Mouse (Mus musculus): Measurements from ENCODE around the gene Hectd4. TPM values are rescaled to one million over a fixed set of nuclear protein-coding genes. Genes with fewer than 3 reads are reported as not detected.
A peak's percentile ranks its signal among the peaks of the same experiment; 100 is the strongest.

Hectd4 gene
- polyA plus RNA-seq, 1 experiment from 2014 or later = 2.7 TPM

DNA sequence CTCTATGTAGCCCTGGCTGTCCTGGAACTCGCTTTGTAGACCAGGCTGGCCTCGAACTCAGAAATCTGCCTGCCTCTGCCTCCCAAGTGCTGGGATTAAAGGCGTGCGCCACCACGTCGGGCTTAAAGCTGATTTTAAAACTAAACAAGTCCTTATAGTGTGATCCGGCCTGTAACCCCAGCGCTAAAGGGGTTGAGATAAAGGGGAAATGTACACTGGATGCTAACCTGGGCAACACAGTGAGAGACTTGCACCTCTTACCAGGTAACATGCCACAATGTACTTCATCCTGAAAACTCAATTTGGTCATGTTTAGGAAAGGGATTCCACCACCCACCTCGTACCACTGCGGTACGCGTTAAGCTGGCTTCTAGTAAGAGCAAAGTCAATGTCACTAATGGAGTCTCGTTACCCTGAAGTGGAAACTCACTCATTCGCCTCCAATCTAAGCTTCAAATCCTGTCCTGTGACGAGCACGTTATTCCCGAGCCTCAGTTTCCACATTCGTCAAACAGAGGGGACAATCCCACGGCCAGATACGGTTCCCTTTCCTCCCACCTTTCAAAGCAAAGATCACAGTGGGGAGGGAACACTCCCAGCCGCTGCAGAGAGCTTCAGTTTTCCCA, 29.7 kb upstream of the Hectd4 start:
- ATAC-seq (ENCODE audit: low read depth) = no peak
- WGBS = 27% methylated on average over 21 of the region's 21 CpGs
- Histone ChIP-seq H3K4me2 (ENCODE audit: low read depth, low read length) (peak overlapping the region; percentile 86), H3K36me3 (ENCODE audit: control insufficient read depth, insufficient read depth, low read length) (no peaks in the 10 kb centered on the region), H3K4me1 (replicated peaks; ENCODE audit: control insufficient read depth, insufficient read depth, low read length) (peaks cover 16% of the 10 kb centered on the region), H3K9ac (ENCODE audit: low read length) (peak overlapping the region; percentile 96), H3K27me3 (ENCODE audit: control insufficient read depth, insufficient read depth, low read depth, low read length) (no peaks in the 10 kb centered on the region), H3K4me3 (ENCODE audit: low read length) (peak overlapping the region; percentile 85), H3K9me3 (ENCODE audit: control insufficient read depth, low read length) (no peaks in the 10 kb centered on the region), H3K27ac (ENCODE audit: low read length) (peak overlapping the region; percentile 61)

DNA sequence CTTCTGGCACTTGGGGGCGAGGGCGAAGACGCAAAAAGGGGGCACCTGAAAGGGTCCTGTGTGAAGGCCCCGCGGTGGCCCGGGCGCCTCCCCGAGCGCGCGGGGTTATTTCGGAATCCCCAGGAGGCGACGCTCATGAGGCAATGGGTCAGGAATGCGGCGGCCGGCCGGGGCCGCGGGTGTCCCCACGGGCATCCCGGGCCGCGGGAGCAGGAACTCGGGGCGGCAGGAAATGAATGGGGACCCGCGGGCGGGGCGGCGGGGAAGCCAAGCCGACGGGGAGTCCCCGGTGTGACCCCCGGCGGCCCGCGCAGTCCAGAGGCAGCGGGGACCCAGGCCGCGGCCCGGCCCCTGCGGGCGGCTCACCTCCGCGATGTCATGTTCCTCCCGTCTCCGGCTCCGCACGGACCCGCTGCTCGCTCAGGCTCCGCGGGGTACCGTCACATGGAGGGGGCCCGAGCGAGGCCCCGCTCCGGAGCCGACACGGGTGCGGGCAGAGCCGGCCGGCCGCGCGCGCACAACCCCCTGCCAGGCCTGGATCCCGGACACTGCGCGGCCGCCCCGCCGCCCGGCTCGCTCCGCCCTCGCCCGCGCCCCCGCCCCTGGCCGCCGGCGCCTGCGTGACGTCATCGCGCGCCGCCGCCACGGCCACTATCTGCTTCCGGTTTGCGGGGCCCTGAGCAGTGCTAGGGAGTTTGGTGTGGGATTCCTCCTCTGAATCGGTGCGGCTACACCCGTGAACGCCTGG, 29.0 kb upstream of the Hectd4 start, which contains the start of gene Ptpn11:
TSS of gene Ptpn11 (minus strand) at position 562 of the 748 bp plus-strand sequence.
- Histone ChIP-seq H3K9me3 (ENCODE audit: control insufficient read depth, low read length) (no peaks in the 10 kb centered on the region), H3K4me1 (replicated peaks; ENCODE audit: control insufficient read depth, insufficient read depth, low read length) (peaks cover 12% of the 10 kb centered on the region), H3K9ac (ENCODE audit: low read length) (peak within 1 kb of the TSS; percentile 96), H3K4me2 (ENCODE audit: low read depth, low read length) (peak within 1 kb of the TSS; percentile 86), H3K36me3 (ENCODE audit: control insufficient read depth, insufficient read depth, low read length) (no peaks in the 10 kb centered on the region), H3K27ac (ENCODE audit: low read length) (peak within 1 kb of the TSS; percentile 82), H3K4me3 (ENCODE audit: low read length) (peak within 1 kb of the TSS; percentile 85), H3K27me3 (ENCODE audit: control insufficient read depth, insufficient read depth, low read depth, low read length) (no peaks in the 10 kb centered on the region)
- ATAC-seq (ENCODE audit: low read depth) = peak; percentile 97
- WGBS = under 1% methylated on average over 88 of the region's 98 CpGs

DNA sequence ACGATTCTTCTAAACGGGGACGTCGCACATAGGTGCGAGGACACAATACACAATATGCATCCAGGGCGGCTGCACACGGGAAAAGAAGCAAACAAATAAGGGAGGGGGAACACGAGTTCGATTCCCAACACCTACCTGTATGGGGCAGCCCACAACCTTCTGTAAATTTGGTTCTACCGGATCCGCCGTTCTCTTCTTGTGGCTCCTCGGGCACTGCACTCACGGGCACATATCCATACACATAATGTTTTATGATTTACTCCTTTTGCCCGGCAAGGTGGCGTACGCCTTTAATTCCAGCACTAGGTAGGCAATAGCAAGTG, 28.5 kb upstream of the Hectd4 start:
- H3K4me3 ChIP-seq (ENCODE audit: low read length) = peak overlapping the region; percentile 85
- peak; percentile 40; the same call in 1 of the 2 replicates for ATAC-seq (ENCODE audit: low read depth)
- peaks cover 12% of the 10 kb centered on the region for H3K4me1 ChIP-seq (replicated peaks; ENCODE audit: control insufficient read depth, insufficient read depth, low read length)
- peak overlapping the region; percentile 82 for H3K27ac ChIP-seq (ENCODE audit: low read length)
- H3K9ac ChIP-seq (ENCODE audit: low read length) = peak overlapping the region; percentile 96
- no peaks in the 10 kb centered on the region for H3K36me3 ChIP-seq (ENCODE audit: control insufficient read depth, insufficient read depth, low read length)
- H3K27me3 ChIP-seq (ENCODE audit: control insufficient read depth, insufficient read depth, low read depth, low read length) = no peaks in the 10 kb centered on the region
- 7% methylated on average over 17 of the region's 17 CpGs for WGBS
- H3K9me3 ChIP-seq (ENCODE audit: control insufficient read depth, low read length) = no peaks in the 10 kb centered on the region
- peak overlapping the region; percentile 67 for H3K4me2 ChIP-seq (ENCODE audit: low read depth, low read length)

DNA sequence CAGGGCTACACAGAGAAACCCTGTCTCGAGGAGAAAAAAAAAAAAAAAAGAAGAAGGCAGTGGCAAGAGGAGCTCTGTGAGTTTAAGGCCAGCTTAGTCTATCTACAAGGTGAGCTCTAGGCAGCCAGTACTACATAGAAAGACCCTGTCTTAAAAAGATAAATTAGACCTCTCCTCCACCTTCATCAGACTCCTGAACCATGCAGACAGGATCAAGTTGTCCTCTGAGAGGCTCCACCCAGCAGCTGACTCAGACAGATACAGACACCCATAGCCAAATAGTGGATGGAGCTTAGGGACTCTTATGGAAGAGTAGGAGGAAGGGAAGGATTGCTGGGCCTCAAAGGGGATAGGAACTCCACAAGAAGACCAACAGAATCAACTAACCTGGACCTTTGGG, 25.8 kb upstream of the Hectd4 start:
- Histone ChIP-seq H3K27me3 (ENCODE audit: control insufficient read depth, insufficient read depth, low read depth, low read length) (no peaks in the 10 kb centered on the region), H3K4me1 (replicated peaks; ENCODE audit: control insufficient read depth, insufficient read depth, low read length) (peaks cover 8% of the 10 kb centered on the region), H3K9me3 (ENCODE audit: control insufficient read depth, low read length) (no peaks in the 10 kb centered on the region), H3K27ac (ENCODE audit: low read length) (no peak overlapping the region), H3K36me3 (ENCODE audit: control insufficient read depth, insufficient read depth, low read length) (no peaks in the 10 kb centered on the region), H3K4me3 (ENCODE audit: low read length) (no peak overlapping the region), H3K9ac (ENCODE audit: low read length) (no peak overlapping the region), H3K4me2 (ENCODE audit: low read depth, low read length) (no peak overlapping the region)
- no peak for ATAC-seq (ENCODE audit: low read depth)
- 11% methylated on average over 1 of the region's 1 CpGs for WGBS

DNA sequence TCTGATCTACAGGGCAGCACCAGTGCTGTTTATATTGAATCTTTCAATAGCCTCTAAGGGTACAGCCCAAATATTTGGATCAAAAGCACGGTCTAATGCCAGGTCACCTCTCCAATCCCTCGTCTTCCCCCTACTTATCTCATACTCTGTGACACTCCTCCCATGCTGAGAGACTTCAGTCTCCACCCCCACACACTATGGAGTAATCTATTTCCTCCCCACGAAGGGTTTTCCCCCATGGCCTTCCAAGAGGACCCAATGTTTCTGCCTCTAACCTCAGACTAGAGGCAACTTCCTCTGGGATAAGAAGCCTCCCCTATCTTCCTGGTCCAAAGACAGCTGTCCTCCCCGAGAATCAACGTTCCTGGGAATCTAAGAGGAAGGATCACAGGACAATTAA, 23.3 kb upstream of the Hectd4 start:
- no peaks in the 10 kb centered on the region for H3K36me3 ChIP-seq (ENCODE audit: control insufficient read depth, insufficient read depth, low read length)
- no peaks in the 10 kb centered on the region for H3K9me3 ChIP-seq (ENCODE audit: control insufficient read depth, low read length)
- 37% methylated on average over 5 of the region's 5 CpGs for WGBS
- ATAC-seq (ENCODE audit: low read depth) = no peak
- H3K4me2 ChIP-seq (ENCODE audit: low read depth, low read length) = no peak overlapping the region
- H3K4me3 ChIP-seq (ENCODE audit: low read length) = no peak overlapping the region
- no peak overlapping the region for H3K27ac ChIP-seq (ENCODE audit: low read length)
- no peak overlapping the region for H3K9ac ChIP-seq (ENCODE audit: low read length)
- H3K4me1 ChIP-seq (replicated peaks; ENCODE audit: control insufficient read depth, insufficient read depth, low read length) = no peaks in the 10 kb centered on the region; the same call in 1 of the 2 replicates
- no peaks in the 10 kb centered on the region for H3K27me3 ChIP-seq (ENCODE audit: control insufficient read depth, insufficient read depth, low read depth, low read length)

DNA sequence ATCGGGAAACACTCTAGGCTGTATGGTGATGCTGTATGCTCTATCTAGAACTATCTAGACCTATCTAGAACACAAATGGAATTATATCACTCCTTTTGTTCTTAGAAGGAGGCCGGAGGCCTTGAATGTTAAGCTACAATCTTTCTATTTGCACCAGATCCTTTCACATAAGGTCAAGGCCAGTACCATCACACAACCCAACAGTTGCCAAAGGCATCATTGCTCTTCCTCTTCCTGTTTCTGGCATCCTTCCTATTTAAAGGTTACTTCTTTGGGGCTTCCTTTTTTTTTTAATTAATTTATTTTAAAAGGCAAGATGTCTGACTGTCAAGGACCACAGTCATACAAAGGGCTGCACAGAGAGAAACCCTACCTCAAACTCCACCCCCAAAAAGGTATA, 22.7 kb upstream of the Hectd4 start:
- Histone ChIP-seq H3K27me3 (ENCODE audit: control insufficient read depth, insufficient read depth, low read depth, low read length) (no peaks in the 10 kb centered on the region), H3K9ac (ENCODE audit: low read length) (no peak overlapping the region), H3K4me1 (replicated peaks; ENCODE audit: control insufficient read depth, insufficient read depth, low read length) (no peaks in the 10 kb centered on the region), H3K4me3 (ENCODE audit: low read length) (no peak overlapping the region), H3K9me3 (ENCODE audit: control insufficient read depth, low read length) (no peaks in the 10 kb centered on the region), H3K27ac (ENCODE audit: low read length) (no peak overlapping the region), H3K4me2 (ENCODE audit: low read depth, low read length) (no peak overlapping the region), H3K36me3 (ENCODE audit: control insufficient read depth, insufficient read depth, low read length) (no peaks in the 10 kb centered on the region)
- WGBS = 72% methylated on average over 2 of the region's 2 CpGs
- ATAC-seq (ENCODE audit: low read depth) = no peak

DNA sequence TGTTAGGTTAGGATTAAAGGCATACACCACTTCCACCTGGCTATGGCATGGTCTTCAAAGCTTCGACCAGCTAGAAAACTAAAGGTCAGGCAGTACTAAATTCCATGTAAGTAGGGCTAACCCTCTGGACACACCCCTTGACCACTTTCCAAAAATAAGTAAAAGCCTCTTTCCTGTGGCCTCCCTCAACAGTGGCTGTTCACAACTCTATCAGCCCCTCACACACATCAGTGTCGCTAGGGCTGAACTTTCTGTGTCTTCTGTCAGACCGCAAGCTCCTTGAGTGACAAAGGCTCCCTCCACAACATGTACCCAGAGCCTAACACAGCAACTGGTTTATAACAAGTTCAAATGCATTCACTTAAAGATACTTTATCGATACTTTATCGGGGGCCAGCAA, 21.6 kb upstream of the Hectd4 start:
- no peak overlapping the region for H3K4me3 ChIP-seq (ENCODE audit: low read length)
- WGBS = 84% methylated on average over 5 of the region's 5 CpGs
- H3K4me1 ChIP-seq (replicated peaks; ENCODE audit: control insufficient read depth, insufficient read depth, low read length) = no peaks in the 10 kb centered on the region
- H3K9ac ChIP-seq (ENCODE audit: low read length) = no peak overlapping the region
- H3K27ac ChIP-seq (ENCODE audit: low read length) = no peak overlapping the region
- ATAC-seq (ENCODE audit: low read depth) = no peak
- no peaks in the 10 kb centered on the region for H3K27me3 ChIP-seq (ENCODE audit: control insufficient read depth, insufficient read depth, low read depth, low read length)
- H3K4me2 ChIP-seq (ENCODE audit: low read depth, low read length) = no peak overlapping the region
- H3K36me3 ChIP-seq (ENCODE audit: control insufficient read depth, insufficient read depth, low read length) = no peaks in the 10 kb centered on the region
- no peaks in the 10 kb centered on the region for H3K9me3 ChIP-seq (ENCODE audit: control insufficient read depth, low read length)

DNA sequence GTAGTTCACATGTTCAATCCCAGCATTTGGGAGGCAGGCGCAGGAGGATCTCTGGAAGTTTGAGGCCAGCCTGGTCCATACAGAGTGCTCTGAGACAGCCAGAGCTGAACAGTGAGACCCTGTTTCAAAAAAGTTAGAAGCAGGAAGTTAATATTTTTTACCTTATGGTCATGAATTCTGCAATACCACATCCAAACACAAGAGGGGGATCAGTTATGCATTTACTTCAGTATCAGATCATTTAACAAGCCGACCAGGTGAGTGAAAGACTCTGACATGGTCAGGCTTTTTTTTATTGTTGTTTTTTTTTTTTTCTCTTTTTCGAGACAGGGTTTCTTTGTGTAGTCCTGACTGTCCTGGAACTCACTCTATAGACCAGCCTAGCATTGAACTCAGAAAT, 18.3 kb upstream of the Hectd4 start:
- H3K4me1 ChIP-seq (replicated peaks; ENCODE audit: control insufficient read depth, insufficient read depth, low read length) = peaks cover 12% of the 10 kb centered on the region
- H3K27ac ChIP-seq (ENCODE audit: low read length) = no peak overlapping the region
- no peak overlapping the region for H3K4me3 ChIP-seq (ENCODE audit: low read length)
- H3K27me3 ChIP-seq (ENCODE audit: control insufficient read depth, insufficient read depth, low read depth, low read length) = no peaks in the 10 kb centered on the region
- H3K4me2 ChIP-seq (ENCODE audit: low read depth, low read length) = no peak overlapping the region
- 34% methylated on average over 3 of the region's 3 CpGs for WGBS
- ATAC-seq (ENCODE audit: low read depth) = no peak
- no peak overlapping the region for H3K9ac ChIP-seq (ENCODE audit: low read length)
- no peaks in the 10 kb centered on the region for H3K9me3 ChIP-seq (ENCODE audit: control insufficient read depth, low read length)
- peaks cover 6% of the 10 kb centered on the region for H3K36me3 ChIP-seq (ENCODE audit: control insufficient read depth, insufficient read depth, low read length)

DNA sequence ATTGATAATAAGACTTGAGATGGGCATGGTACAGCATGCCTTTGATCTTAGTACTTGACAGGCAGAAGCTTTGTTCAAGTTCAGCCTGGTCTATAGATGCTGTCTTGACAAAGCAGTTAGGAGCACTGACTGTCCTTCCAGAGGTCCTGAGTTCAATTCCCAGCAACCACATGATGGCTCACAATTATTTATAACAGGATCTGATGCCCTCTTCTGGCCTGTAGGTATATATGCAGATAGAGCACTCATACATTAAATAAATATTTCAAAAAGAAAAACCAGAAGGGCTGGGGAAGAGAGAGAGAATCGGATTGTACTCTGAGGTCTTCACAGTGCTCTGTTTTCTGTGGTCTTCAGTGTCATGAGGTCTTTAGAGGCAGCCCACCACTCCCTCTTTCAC, 17.6 kb upstream of the Hectd4 start:
- peaks cover 16% of the 10 kb centered on the region for H3K4me1 ChIP-seq (replicated peaks; ENCODE audit: control insufficient read depth, insufficient read depth, low read length)
- no peak overlapping the region for H3K27ac ChIP-seq (ENCODE audit: low read length)
- H3K4me3 ChIP-seq (ENCODE audit: low read length) = no peak overlapping the region
- H3K9me3 ChIP-seq (ENCODE audit: control insufficient read depth, low read length) = no peaks in the 10 kb centered on the region
- no peak for ATAC-seq (ENCODE audit: low read depth)
- H3K27me3 ChIP-seq (ENCODE audit: control insufficient read depth, insufficient read depth, low read depth, low read length) = no peaks in the 10 kb centered on the region
- peaks cover 13% of the 10 kb centered on the region for H3K36me3 ChIP-seq (ENCODE audit: control insufficient read depth, insufficient read depth, low read length)
- no peak overlapping the region for H3K9ac ChIP-seq (ENCODE audit: low read length)
- no peak overlapping the region for H3K4me2 ChIP-seq (ENCODE audit: low read depth, low read length)
- 79% methylated on average over 1 of the region's 1 CpGs for WGBS

Data from lung, embryonic 16.5 days (tissue).